Mouse (Mus musculus) forebrain, embryonic 11.5 days (tissue): ENCODE measurements at regions not wholly inside any gene's neighbourhood (a gene's known extent, or its start where the extent isn't known, plus 50 kb on each side); places are given as distances from the start of the nearest gene placed in this dataset.
"Not testable (repeated sequence)": the region's sequence is repeated elsewhere in the genome, so short reads cannot be mapped to it uniquely, and the experiment has no call there.

Experiments
- ATAC-seq: fragments of 200-750 bp; cut with Nextera tagmentation; replicated peaks from 2 replicates; pipeline ENCODE4 v1.8.0; 2017; ENCODE audit warnings: moderate TSS enrichment; ENCODE audit not compliant: low FRiP score
- DNase-seq: peaks from one replicate; pipeline ENCODE4 v3.0.0-alpha.2; 2017; ENCODE audit warnings: low spot score
- H3K27ac ChIP-seq: fragments of 300-500 bp; sonication (generic); 2 replicates; pipeline ENCODE4 v1.5.1; 2014; ENCODE audit warnings: low read depth, low read length
- H3K27me3 ChIP-seq: fragments of 300-500 bp; sonication (generic); 2 replicates; pipeline ENCODE4 v1.6.1; 2014; ENCODE audit warnings: mild to moderate bottlenecking, low read length, mixed read lengths; ENCODE audit not compliant: control insufficient read depth, insufficient read depth
- H3K36me3 ChIP-seq: fragments of 300-500 bp; sonication (generic); 2 replicates; pipeline ENCODE4 v1.6.1; 2014; ENCODE audit warnings: mild to moderate bottlenecking, low read length, moderate library complexity, mixed read lengths; ENCODE audit not compliant: control insufficient read depth, insufficient read depth
- H3K4me1 ChIP-seq: fragments of 300-500 bp; sonication (generic); replicated peaks from 2 replicates; pipeline ENCODE4 v1.6.1; 2014; ENCODE audit warnings: low read length, mixed read lengths; ENCODE audit not compliant: control insufficient read depth, insufficient read depth
- H3K4me2 ChIP-seq: fragments of 300-500 bp; sonication (generic); 2 replicates; pipeline ENCODE4 v1.6.1; 2014; ENCODE audit warnings: low read depth, mild to moderate bottlenecking, low read length, moderate library complexity, mixed read lengths; ENCODE audit not compliant: severe bottlenecking
- H3K4me3 ChIP-seq: fragments of 300-500 bp; sonication (generic); 2 replicates; pipeline ENCODE4 v1.5.1; 2014; ENCODE audit warnings: low read depth, low read length
- H3K9ac ChIP-seq: fragments of 300-500 bp; sonication (generic); 2 replicates; pipeline ENCODE4 v1.6.1; 2014; ENCODE audit warnings: low read length
- H3K9me3 ChIP-seq: fragments of 300-500 bp; sonication (generic); 2 replicates; pipeline ENCODE4 v1.6.1; 2016; ENCODE audit warnings: low read length, mixed read lengths; ENCODE audit not compliant: control insufficient read depth
- WGBS: fragments of 180-500 bp; shearing (Covaris S2); extraction: QIAGEN DNeasy Blood & Tissue Kit; methylation state at CpG from one replicate; pipeline ENCODE4 v1.1.7; 2014; 5-methylcytosine and 5-hydroxymethylcytosine counted together

DNA sequence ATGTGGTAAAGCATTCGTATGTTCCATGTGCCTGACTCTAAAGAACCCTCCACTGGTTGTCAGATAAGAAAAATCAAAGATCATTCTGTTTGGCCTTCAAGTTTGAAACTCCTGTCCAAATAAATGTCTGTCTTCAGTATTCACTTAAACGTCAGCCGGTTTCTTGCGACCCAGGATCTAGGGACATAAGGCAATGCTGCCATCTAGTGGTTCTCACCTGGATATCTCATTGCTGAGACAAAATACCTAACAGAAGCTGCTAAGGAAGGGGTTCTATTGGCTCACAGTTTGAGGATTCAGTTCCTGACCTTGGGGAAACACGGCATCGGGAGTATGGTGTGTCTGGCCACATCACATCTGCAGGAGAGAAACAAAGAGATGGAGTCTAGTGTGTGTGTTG lies 139.5 kb upstream of the Intu start:
- H3K27ac ChIP-seq = no peak overlapping the region
- peak; percentile 54 for DNase-seq
- H3K4me1 ChIP-seq = no peaks in the 10 kb centered on the region; the same call in 1 of the 2 replicates
- H3K27me3 ChIP-seq = no peaks in the 10 kb centered on the region
- H3K9me3 ChIP-seq = no peaks in the 10 kb centered on the region
- no peak overlapping the region for H3K4me2 ChIP-seq
- no peak overlapping the region for H3K9ac ChIP-seq
- WGBS = 39% methylated on average over 6 of the region's 6 CpGs
- H3K4me3 ChIP-seq = no peak overlapping the region
- H3K36me3 ChIP-seq = no peaks in the 10 kb centered on the region
- 0 out of 2 replicates have a peak, but pooled peaks have one; percentile 15 for ATAC-seq

- Histone ChIP-seq H3K27ac (no peak overlapping the region), H3K4me1 (no peaks in the 10 kb centered on the region; the same call in 1 of the 2 replicates), H3K4me2 (no peak overlapping the region), H3K9me3 (no peaks in the 10 kb centered on the region), H3K4me3 (no peak overlapping the region), H3K9ac (no peak overlapping the region), H3K36me3 (no peaks in the 10 kb centered on the region), H3K27me3 (no peaks in the 10 kb centered on the region)
- ATAC-seq (no peak), DNase-seq (no peak)
- 89% methylated on average over 12 of the region's 12 CpGs for WGBS
These were observed 132.9 kb upstream of the Intu start for GRCm38 (mm10) chr3:40398184-40398583.

GRCm38 (mm10) chr3:40403402-40403801 lies 127.7 kb upstream of the Intu start:
- H3K4me2 ChIP-seq = no peak overlapping the region
- WGBS = 80% methylated on average over 4 of the region's 4 CpGs
- no peaks in the 10 kb centered on the region for H3K36me3 ChIP-seq
- H3K27ac ChIP-seq = no peak overlapping the region
- H3K27me3 ChIP-seq = no peaks in the 10 kb centered on the region
- H3K9me3 ChIP-seq = no peaks in the 10 kb centered on the region
- H3K9ac ChIP-seq = no peak overlapping the region
- no peak overlapping the region for H3K4me3 ChIP-seq
- H3K4me1 ChIP-seq = no peaks in the 10 kb centered on the region
- no peak for DNase-seq
- ATAC-seq = no peak

- Histone ChIP-seq H3K4me3 (no peak overlapping the region), H3K36me3 (no peaks in the 10 kb centered on the region), H3K9me3 (no peaks in the 10 kb centered on the region), H3K27me3 (no peaks in the 10 kb centered on the region), H3K9ac (no peak overlapping the region), H3K4me1 (no peaks in the 10 kb centered on the region), H3K27ac (no peak overlapping the region), H3K4me2 (no peak overlapping the region)
- ATAC-seq (no peak), DNase-seq (no peak)
- WGBS = 74% methylated on average over 18 of the region's 18 CpGs
These were observed 125.8 kb upstream of the Intu start for GRCm38 (mm10) chr3:40405095-40405948.

GRCm38 (mm10) chr3:40405949-40406236 lies 125.2 kb upstream of the Intu start:
- DNase-seq (no peak), ATAC-seq (no peak)
- Histone ChIP-seq H3K4me1 (no peaks in the 10 kb centered on the region), H3K4me3 (no peak overlapping the region), H3K9me3 (no peaks in the 10 kb centered on the region), H3K9ac (no peak overlapping the region), H3K27ac (no peak overlapping the region), H3K36me3 (no peaks in the 10 kb centered on the region), H3K4me2 (no peak overlapping the region), H3K27me3 (no peaks in the 10 kb centered on the region)
- 94% methylated on average over 2 of the region's 2 CpGs for WGBS

GRCm38 (mm10) chr3:40408921-40409488 lies 122.1 kb upstream of the Intu start:
- H3K9me3 ChIP-seq = no peaks in the 10 kb centered on the region
- no peak overlapping the region for H3K4me3 ChIP-seq
- ATAC-seq (no peak), DNase-seq (no peak)
- H3K36me3 ChIP-seq = no peaks in the 10 kb centered on the region
- no peak overlapping the region for H3K27ac ChIP-seq
- no peak overlapping the region for H3K9ac ChIP-seq
- no peaks in the 10 kb centered on the region for H3K27me3 ChIP-seq
- no peaks in the 10 kb centered on the region for H3K4me1 ChIP-seq
- no peak overlapping the region for H3K4me2 ChIP-seq
- 47% methylated on average over 5 of the region's 5 CpGs for WGBS

DNA sequence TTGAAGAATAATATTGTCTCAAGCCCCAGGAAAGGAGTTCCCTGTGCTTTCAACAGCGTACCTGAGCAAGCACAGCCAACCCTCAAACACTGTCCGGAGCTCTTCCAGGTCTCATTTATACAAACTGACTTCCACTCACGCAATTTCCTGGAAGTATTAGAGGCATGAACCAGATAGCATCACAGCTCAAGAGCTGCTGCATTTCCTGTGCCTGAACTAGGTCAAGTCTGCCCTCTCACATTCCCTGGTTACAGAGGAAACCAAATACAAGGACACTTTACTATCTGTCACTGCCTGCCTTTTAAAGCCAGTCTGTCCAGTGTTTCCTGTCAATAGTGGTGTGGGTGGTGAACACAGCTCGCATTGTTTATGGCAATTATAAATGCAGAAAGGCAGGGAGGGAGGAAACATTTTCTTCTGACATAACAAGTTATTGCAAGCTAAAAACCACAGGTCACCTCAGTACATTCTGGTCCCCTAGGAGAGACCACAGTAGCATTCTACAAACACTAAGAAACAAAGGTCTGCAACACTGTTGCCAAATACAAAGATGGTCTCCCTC lies 120.3 kb upstream of the Intu start:
- Histone ChIP-seq H3K9ac (no peak overlapping the region), H3K4me2 (no peak overlapping the region), H3K4me1 (no peaks in the 10 kb centered on the region), H3K4me3 (no peak overlapping the region), H3K27ac (no peak overlapping the region), H3K27me3 (no peaks in the 10 kb centered on the region), H3K9me3 (no peaks in the 10 kb centered on the region), H3K36me3 (no peaks in the 10 kb centered on the region)
- no peak for ATAC-seq
- WGBS = 87% methylated on average over 4 of the region's 4 CpGs
- DNase-seq = no peak

- H3K9ac ChIP-seq, H3K27ac ChIP-seq, H3K9me3 ChIP-seq, ATAC-seq, H3K36me3 ChIP-seq, H3K27me3 ChIP-seq, DNase-seq, H3K4me3 ChIP-seq, H3K4me2 ChIP-seq, H3K4me1 ChIP-seq: not testable (repeated sequence)
- 58% methylated on average over 16 of the region's 18 CpGs for WGBS
These were observed 105.8 kb upstream of the Intu start for GRCm38 (mm10) chr3:40425183-40425844.
